Mouse (Mus musculus): ENCODE data around the gene 1700080O16Rik.

The 1700080O16Rik gene

DNA sequence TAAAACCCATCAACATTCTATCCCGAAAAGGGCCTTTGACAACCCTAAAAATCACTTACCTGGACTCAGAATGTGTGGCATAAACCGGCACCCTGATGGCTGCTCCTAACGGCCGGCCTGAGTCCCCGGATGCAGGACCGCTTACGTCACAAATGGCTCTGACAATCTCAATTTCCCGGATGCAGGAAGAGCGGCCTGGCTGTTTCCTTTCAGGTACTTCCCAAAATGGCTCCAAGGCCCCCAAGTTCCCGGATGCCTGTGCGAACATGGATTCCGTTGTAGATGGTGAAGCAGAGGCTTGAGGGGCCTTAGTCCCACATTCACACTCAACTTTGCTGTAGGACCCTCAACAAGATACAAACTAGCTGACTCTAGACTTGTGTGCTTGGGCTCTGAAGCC is at the start of gene 1700080O16Rik:
Gene 1700080O16Rik, minus strand, starts transcription at position 101 of the 400 bp plus-strand sequence.
- no peak for DNase-seq

DNA sequence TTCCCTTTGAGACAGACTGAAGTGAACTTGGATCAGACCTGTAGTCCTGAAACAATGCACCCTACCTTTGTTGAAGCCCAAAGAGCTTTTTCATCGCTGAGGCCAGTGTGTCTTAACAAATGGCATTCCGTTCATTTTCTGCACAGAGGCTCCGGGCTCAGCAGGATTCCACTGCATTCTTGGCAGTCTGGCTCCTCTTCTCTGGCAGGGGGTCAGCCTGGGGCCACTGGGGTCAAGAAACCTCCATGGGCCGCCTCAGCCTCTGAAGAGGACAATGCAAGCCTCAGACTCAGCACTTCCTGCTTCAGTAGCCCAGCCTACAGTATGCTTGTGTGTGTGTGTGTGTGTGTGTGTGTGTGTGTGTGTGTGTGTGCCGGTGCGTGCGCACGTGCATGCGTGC is 45.1 kb upstream of the 1700080O16Rik start:
- DNase-seq: peak; percentile 50

DNA sequence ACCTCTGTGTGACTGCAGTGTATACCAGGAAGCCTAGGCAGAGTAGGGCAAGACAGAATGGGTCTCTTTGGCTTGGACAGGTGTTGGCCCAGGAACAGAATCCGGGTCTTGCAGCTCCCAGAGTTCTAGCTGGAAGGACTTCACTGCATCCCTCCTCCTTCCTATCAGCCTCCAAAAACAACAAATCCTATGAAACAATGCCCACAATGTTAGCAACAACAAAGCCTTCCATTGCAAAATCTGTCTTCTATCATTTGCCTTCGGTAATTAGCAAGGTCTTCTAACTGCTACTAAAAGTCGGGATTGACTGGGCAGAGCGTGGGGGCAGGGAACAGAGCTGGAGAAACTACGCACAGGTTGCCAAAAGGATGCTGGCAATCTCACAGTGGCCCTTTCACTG is 27.5 kb upstream of the 1700080O16Rik start:
- no peak for DNase-seq

DNA sequence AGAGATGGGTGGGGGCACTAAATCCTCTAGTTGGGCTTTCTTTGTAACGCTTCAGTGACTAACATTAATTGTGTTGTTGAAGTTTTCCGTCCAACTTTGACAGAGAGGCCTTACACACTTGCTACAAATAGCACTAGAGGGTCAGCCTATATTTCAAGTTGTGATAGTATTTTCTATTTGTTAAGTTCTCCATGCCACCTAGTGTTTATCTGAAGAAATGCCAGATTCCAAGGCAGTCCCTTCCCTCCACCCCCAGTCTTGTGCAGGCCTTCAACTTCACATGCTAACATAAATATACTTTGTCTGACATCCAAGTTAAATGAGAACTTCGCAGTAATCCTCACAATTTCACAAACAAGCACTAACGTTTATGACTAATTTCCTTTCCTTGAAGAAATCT is 26.9 kb upstream of the 1700080O16Rik start:
- DNase-seq: no peak

DNA sequence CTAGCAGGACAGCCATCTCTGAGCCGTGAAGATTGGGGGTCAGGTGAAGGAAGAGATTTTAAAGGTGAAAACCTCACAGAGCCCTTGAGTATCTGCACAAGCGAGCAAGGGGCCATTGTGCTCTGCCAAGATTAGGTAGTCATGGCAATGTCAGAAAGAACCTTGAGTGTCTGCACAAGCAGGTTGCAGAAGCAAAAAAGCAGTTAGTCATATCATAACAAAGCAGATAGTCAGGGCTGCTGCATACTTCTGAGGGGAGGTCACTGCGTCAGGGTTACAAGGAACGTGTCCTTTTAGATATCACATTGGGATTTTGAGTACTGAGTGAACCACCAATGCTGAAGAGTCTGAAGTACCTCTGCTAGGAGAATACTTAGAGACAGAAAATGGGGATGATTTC is 3.8 kb upstream of the 1700080O16Rik start:
- DNase-seq: no peak

DNA sequence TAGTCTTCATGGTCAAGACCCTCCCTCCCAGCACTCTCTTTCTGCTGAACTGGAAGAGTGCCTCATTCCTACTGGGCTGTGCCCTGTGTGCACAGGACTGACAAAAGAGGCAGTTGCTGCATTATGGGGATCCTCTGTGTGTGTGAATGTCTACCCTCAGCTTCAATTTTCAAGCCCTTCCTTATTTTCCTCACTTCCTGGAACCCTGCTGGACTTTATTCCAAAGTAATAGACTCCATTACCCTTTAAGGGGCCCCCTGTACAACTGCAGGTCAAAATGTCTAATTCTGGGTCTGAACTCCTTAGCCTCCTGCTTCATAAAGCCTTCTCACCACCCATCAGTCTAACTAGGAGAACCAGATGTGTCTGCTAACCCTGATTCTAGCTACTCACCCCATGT is 2.0 kb upstream of the 1700080O16Rik start:
- DNase-seq: no peak

DNA sequence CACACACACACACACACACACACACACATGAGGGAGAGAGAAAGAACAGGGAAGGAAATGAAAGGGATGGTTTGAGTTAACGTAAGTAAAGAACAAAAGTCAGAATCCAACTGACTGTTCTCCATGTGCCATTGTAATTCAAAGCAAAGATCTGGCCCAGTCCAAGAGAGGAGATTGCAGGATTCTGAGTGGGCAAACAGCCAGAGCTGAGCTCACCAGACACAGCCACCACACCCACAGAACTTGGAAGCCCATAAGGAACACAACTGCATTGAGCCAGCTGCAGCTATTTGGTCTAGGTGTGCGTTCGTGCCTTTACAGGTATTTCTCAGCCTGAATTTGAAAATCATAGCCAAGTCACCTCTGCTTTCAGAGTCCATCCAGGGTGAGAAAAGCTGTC is 24.5 kb downstream of the 1700080O16Rik start:
- DNase-seq: no peak

DNA sequence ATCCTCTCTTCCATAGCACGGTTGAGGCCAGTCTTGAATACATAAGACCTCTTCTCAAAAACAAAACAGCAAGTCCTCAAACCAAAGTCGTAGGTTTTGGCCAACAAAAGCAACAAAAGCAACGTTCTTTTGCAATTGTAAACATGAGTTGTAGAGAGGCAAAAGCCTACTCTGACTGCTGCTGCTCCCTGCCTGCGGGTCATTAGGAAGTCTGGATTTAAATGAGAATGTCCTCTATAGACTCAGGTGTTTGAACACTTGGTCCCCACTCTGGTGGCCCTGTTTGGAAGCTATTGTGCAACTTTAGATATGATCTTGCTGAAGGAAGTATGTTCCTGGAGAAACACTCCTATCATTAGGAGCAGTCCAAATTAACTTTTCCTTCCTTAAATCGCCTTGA is 34.5 kb downstream of the 1700080O16Rik start:
- DNase-seq: no peak

DNA sequence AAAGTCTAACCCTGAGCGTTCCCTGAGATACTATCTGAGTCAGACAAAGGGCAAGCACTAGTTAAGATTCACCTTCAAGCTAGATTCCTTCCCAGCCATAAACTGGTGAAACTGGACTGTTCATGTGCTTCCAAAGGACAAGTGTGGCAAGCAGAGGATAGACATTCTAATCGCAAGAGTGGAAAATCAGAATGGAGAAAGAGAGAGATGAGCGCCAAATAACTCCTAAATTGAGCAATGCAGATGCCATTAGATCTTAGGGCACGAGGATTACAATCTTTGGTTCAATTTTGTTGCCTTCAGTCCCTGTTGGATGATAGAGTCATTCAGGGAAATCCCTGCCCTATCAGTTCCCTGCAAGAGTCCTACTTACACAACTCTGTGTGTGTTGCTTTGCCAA is 53.5 kb downstream of the 1700080O16Rik start:
- no peak for DNase-seq
